Mouse (Mus musculus) megakaryocyte, adult 5-6 weeks (primary cell): Measurements from ENCODE around the gene Amd1. TPM values are rescaled to one million over a fixed set of nuclear protein-coding genes. Genes with fewer than 3 reads are reported as not detected.

Experiments
- ATAC-seq: 2 replicates; pipeline ENCODE4 v1.8.0; 2016; ENCODE audit warnings: mild to moderate bottlenecking, inconsistent platforms; ENCODE audit not compliant: poor library complexity, severe bottlenecking
- total RNA-seq, 2 experiments: library from RNA; stranded (forward) in 1 of 2; stranded (reverse) in 1 of 2; fragments of 153-499, 151-499 nt in 1 of 2; fragments of 221-1000, 200-1000 nt in 1 of 2; gene quantifications; 2 replicates each; pipeline versions ENCODE4 v1.2.3 to v1.2.4; 2015 to 2017

Amd1 gene
- total RNA-seq, 2 experiments from 2014 or later = 67.7 to 77.4 TPM

DNA sequence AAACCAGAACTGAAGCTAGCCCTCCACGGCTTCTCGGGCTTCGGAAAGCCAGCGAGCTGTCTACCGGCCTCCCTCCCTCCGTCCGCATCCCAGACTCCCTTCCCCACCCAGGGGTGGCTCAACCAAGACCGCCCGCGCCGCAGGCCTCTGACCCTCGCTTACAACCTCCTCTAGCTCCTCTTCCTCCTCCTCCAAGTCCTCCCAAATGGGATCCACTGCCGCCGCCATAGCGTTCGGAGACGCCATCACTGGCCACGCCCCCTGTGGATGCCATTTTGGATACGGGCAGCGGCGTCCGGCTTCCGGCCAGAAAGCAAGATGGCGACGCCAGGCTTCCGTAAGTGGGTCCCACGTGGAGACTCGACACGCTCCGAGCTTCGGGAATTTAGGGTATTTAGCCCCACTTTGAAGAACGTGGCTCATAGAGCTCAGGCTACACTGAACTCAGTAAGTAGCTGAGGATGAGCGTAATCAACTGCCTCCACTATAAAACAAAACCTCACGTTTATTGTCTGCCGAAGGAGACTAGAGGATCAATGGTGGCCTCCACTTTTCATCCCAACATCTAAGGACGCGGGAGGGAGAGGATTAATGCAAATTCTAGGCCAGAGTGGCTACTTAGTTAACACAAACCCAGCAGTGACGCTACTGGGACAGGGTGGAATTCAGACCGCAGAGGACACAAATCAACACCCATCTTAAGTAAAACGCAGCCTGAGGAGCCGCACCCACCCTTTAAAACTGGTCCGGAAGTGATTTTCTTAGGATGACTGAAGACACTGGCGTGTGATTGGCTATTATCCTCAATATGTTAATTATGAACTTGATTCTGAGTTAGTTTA is 44.4 kb downstream of the Amd1 start, which contains the start of gene Gtf3c6:
Gene Gtf3c6 (minus strand): TSS at position 695 of the 842 bp plus-strand sequence.
- peak; percentile 85 for ATAC-seq

DNA sequence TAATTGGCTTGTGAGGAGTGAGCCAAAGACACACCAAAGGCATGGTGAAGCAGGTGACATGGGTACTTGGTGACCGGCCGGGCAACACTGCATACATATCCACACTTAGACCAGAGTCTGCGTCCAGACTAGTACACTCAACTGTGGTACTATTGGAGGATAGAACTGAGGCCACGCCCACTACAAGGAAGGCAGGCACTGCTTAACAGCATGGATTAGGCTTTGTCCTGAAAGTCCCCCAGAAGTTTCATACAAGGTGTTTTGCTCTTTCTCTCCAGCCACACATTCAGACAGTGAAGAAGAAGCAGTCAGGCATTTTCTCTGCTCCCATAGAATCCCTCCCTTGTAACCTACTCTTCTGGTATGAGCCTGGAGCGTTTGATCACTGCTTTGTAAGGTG is 45.3 kb downstream of the Amd1 start:
- ATAC-seq = 0 out of 2 replicates have a peak, but pooled peaks have one; percentile 14

DNA sequence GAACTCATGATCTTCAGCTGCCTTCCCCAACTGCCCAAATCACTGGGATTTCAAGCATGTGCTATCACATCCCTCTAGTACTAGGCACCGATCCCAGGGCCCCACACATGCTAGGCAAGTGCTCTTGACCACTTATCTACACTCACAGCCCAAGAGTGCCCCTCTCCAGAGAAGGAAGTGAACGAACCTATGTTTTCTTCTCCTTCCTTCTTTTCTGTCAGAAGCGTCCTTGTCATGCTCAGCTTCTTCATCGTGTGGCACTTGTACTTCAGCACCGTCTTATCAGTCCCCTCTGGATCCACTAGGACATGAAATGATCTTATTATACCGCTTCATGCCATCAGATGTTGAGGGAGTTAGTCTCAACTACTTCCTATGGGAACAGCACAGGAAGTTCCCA is 51.0 kb downstream of the Amd1 start:
- ATAC-seq = no peak

DNA sequence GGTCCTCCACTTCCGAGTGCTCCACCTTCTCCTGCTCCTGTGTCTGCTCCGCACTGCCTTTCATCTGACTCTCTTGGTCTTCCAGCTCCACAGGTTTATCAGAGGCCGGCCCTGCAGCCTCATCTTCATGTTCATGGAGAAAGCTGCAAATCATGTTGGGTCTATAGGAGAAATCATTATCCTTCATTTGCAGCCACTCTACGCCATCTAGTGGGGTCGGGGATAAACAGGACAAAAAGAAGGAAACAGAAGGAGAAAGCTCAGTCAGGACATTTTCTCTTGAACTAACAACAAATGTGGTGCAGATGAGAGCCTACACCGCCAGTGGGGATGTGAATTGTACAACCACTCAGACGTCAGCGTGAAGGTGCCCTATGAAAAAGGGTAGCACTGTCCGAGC is 52.4 kb downstream of the Amd1 start:
- no peak for ATAC-seq

DNA sequence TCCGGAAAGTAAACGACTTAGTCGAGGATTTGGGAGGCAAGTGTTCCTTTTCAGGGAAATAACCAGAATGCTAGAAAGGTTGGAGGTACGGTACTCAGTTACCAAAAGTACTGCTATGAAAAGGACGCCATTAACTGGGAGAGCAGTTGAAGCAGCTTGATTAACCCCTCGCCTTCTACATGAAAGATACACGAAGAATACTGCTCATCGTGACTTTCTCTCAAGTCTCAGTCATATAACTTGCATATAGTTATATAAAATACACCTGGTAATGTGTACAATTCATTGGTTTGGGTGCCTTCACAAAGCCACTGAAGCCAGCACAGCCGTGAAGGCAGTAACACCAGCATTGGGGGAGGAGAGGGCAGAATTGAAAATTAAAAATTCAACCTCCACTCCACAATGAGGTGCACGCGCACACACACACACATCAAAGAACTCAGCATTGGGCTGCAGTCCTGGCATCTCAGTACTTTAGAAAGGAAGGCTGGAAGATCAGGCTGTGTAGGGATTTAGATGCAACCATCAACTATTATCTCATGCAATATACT is 54.7 kb downstream of the Amd1 start:
- ATAC-seq = no peak

DNA sequence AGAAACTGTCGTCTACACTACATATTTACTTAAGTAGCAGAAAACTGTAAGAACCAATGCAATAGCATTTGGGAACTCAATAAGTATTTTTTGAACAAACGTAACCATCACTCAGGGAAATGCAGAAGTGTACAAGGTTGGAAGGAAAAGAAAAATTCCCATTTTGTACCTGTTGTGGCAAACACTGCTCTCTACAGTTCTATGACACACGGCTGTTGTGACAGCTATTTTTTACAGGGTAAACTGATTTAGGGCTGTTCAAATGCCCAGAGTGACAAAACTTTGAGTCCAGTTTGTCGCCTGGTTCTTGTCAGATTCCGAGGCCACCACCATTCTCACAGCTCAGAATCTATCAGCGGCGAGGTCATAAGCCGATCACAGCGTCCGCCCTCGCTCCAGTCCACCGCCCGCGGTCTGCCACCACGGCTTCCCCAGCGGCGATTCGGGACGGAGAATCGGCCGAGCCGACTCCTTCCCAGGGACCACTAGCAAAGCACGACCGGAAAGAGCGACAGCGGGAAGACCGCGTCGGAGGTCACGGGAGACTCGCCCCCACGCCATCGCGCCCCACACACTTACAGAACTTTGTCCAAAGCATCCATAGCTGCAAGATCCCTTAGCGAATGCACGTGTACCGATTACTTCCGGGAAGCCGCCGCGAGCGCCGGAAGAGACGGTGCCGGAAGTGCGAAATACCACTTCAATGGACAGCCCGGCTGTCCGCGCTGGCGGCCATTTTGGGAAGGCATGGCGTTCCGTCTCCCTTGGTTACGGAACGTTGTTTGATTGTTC is 55.4 kb downstream of the Amd1 start, which contains the start of gene Rpf2:
Gene Rpf2 (minus strand): TSS at position 663 of the 792 bp plus-strand sequence.
- ATAC-seq = peak; percentile 98

DNA sequence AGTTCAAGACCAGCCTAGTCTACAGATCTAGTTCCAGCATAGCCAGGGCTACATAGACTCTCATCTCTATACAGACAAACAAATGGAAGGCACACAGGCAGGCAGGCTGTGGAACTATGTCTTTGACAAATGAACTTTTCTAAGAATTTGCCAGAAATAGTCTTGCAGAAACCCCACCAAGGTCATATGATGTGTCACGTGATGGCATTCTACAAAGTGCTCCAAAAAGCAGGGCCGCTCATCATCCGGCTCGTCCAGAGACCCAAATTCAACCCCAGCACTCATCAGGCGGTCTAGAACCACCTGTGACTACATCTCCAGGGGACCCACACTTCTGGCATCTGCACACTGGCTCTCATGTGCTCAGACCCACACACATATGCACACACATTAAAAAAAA is 64.2 kb downstream of the Amd1 start:
- no peak for ATAC-seq

Other genes starting within 250 kb of the Amd1 start
- gene Slc16a10, start 159.9 kb downstream of the Amd1 start, total RNA-seq (2015) = 45.0 and 56.3 TPM in 2 replicates
- 29.8 and 31.6 TPM in 2 replicates for gene Slc16a10, start 159.9 kb downstream of the Amd1 start, total RNA-seq (2017)
- 56.7 and 57.2 TPM in 2 replicates for gene Rpf2, start 55.1 kb downstream of the Amd1 start, total RNA-seq (2015)
- 81.2 and 104 TPM in 2 replicates for gene Rpf2, start 55.1 kb downstream of the Amd1 start, total RNA-seq (2017)
- gene Gtf3c6, start 44.1 kb downstream of the Amd1 start, total RNA-seq (2015) = 48.3 and 50.2 TPM in 2 replicates
- gene Gtf3c6, start 44.1 kb downstream of the Amd1 start, total RNA-seq (2017) = 118 and 147 TPM in 2 replicates
- gene Cdk19, start 37.4 kb upstream of the Amd1 start, total RNA-seq (2015) = 58.0 and 68.0 TPM in 2 replicates
- 55.6 and 60.3 TPM in 2 replicates for gene Cdk19, start 37.4 kb upstream of the Amd1 start, total RNA-seq (2017)